In genomic region chr11:60755570-60755969, GRCm38 (mm10) we compare ENCODE assay signal across 18 mouse cellular contexts.
"Had no signal": no experiment of that assay in that cellular context is flagged by ENCODE, and none has a peak within 500 bp of the region (broad histone marks: within the 10 kb centered on the region; RNA-seq: fewer than 3 reads in every experiment).

No protein-coding gene starts in this region.

- DNase-seq: gastrocnemius, adult 2 months; gastrocnemius, postnatal 10 days; gastrocnemius, postnatal 25 days; heart, adult 18-20 months; heart, postnatal 10 days; heart, postnatal 4 days; kidney, adult 2 months; kidney, adult 9 months; kidney, postnatal 14 days; kidney, postnatal 36 days; layer of hippocampus, adult 9-11 months; layer of hippocampus, postnatal 36 days; left cerebral cortex, postnatal 4 days had no signal

- ATAC-seq: forebrain, embryonic 16.5 days; hindbrain, embryonic 16.5 days; inflammation-experienced regulatory T-cells, adult 6 months; intestine, embryonic 15.5 days; intestine, postnatal 0 days had no signal
